Mouse (Mus musculus) erythroblast, embryonic 14.5 days (primary cell): ENCODE results near the gene Dgcr6.

Source experiments
- GATA1 ChIP-seq: IDR thresholded peaks from 2 replicates; pipeline ENCODE4 v1.6.1; 2012; ENCODE audit warnings: low read length, inconsistent platforms, mixed read lengths
- TAL1 ChIP-seq: IDR thresholded peaks from 3 replicates; pipeline ENCODE4 v1.6.1; 2012; ENCODE audit warnings: low read length, inconsistent platforms, mixed read lengths

- TF ChIP-seq GATA1 (no peak), TAL1 (no peak)
These were observed 50.2 kb downstream of the Dgcr6 start for GRCm38 (mm10) chr16:18102816-18103215.
